Mouse (Mus musculus) cerebral cortex, adult 2 months (tissue): Measurements from ENCODE around the gene March9.

Experiments used
- WGBS: fragments of 180-500 bp; shearing (Covaris S2); methylation state at CpG from one replicate; pipeline ENCODE4 v1.1.7; 2018; 5-methylcytosine and 5-hydroxymethylcytosine counted together

The March9 gene

GRCm38 (mm10) chr10:127063239-127063872 lies 3.4 kb upstream of the March9 start, which contains the start of gene Cdk4:
Cdk4 (plus strand) TSS chr10:127063534.
- under 1% methylated on average over 44 of the region's 46 CpGs for WGBS

- WGBS: 49% methylated on average over 5 of the region's 5 CpGs
Measured at GRCm38 (mm10) chr10:127062503-127062902, 2.5 kb upstream of the March9 start.

GRCm38 (mm10) chr10:127062101-127062500 lies 2.1 kb upstream of the March9 start:
- 82% methylated on average over 4 of the region's 4 CpGs for WGBS

GRCm38 (mm10) chr10:127061513-127061912 lies 1.5 kb upstream of the March9 start:
- WGBS: 54% methylated on average over 2 of the region's 2 CpGs

- WGBS: 32% methylated on average over 5 of the region's 5 CpGs
Measured at GRCm38 (mm10) chr10:127061085-127061484, 1.1 kb upstream of the March9 start.

GRCm38 (mm10) chr10:127059174-127059967 lies 613 bp downstream of the March9 start:
- WGBS: under 1% methylated on average over 69 of the region's 92 CpGs

- WGBS: 3% methylated on average over 8 of the region's 8 CpGs
Measured at GRCm38 (mm10) chr10:127058708-127059107, 1.3 kb downstream of the March9 start.

- 1% methylated on average over 9 of the region's 9 CpGs for WGBS
Measured at GRCm38 (mm10) chr10:127058161-127058560, 1.8 kb downstream of the March9 start.

- WGBS: 92% methylated on average over 20 of the region's 20 CpGs
Measured at GRCm38 (mm10) chr10:127056490-127056889, 3.5 kb downstream of the March9 start.

GRCm38 (mm10) chr10:127055406-127055805 lies 4.6 kb downstream of the March9 start:
- 87% methylated on average over 8 of the region's 8 CpGs for WGBS

GRCm38 (mm10) chr10:127054646-127055045 lies 5.3 kb downstream of the March9 start:
- WGBS: 75% methylated on average over 4 of the region's 4 CpGs

GRCm38 (mm10) chr10:127050119-127050474 lies 9.9 kb downstream of the March9 start:
- 16% methylated on average over 10 of the region's 10 CpGs for whole genome bisulfite sequencing

- WGBS: 3% methylated on average over 29 of the region's 29 CpGs
Measured at GRCm38 (mm10) chr10:127049395-127050118, 10.4 kb downstream of the March9 start.

- WGBS: 5% methylated on average over 35 of the region's 35 CpGs
Measured at GRCm38 (mm10) chr10:127048608-127049394, 11.2 kb downstream of the March9 start.

- 40% methylated on average over 5 of the region's 5 CpGs for WGBS
Measured at GRCm38 (mm10) chr10:127047954-127048353, 12.0 kb downstream of the March9 start, which contains the start of gene Cyp27b1. Cyp27b1 (plus strand) TSS chr10:127048250.

- WGBS: 87% methylated on average over 6 of the region's 6 CpGs
Measured at GRCm38 (mm10) chr10:127043187-127043586, 16.8 kb downstream of the March9 start.

- WGBS: 12% methylated on average over 5 of the region's 5 CpGs
Measured at GRCm38 (mm10) chr10:127042468-127043115, 17.4 kb downstream of the March9 start.

GRCm38 (mm10) chr10:127041774-127042338 lies 18.1 kb downstream of the March9 start:
- WGBS: under 1% methylated on average over 44 of the region's 44 CpGs

- under 1% methylated on average over 28 of the region's 28 CpGs for WGBS
Measured at GRCm38 (mm10) chr10:127041274-127041766, 18.7 kb downstream of the March9 start, which contains the start of the genes Mettl1 and Eef1akmt3. Mettl1 (plus strand) TSS chr10:127041414. Eef1akmt3 (minus strand) TSS chr10:127041513.

GRCm38 (mm10) chr10:127040569-127041214 lies 19.3 kb downstream of the March9 start:
- 2% methylated on average over 20 of the region's 20 CpGs for WGBS
